Mouse (Mus musculus) CH12F3 (cell line): ENCODE data around the gene Trim40.

ENCODE experiments used
- in situ Hi-C: fragments of 300-500 bp; cut with MboI; formaldehyde crosslinking; loops from 2 replicates; pipeline ENCODE4 v1.14.3; 2020; ENCODE audit warnings: low sequenced_read_pairs

Gene Trim40

GRCm38 (mm10) chr17:36844286-36844719 lies 45.6 kb downstream of the Trim40 start:
- in situ Hi-C loops: no loop called here

DNA sequence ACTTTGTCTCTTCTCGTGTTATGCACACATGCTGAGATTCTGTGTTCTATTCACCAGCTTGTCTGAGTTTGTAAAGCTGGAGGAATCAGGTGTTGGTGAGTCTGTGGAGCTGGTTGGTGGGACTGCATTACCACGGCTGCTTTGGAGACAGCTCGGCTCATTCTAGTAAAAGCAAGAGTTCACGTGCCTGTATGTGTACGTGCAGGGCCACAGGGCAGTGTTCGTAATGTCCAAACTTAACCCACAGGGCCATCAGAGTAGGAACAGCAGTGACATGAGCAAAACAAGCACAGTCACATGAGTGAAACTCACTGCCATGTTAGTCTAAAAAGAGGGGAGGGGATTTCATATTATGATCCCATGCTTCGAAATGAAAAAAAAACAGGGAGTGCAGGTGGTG lies 46.2 kb downstream of the Trim40 start:
- in situ Hi-C loops: no loop called here

DNA sequence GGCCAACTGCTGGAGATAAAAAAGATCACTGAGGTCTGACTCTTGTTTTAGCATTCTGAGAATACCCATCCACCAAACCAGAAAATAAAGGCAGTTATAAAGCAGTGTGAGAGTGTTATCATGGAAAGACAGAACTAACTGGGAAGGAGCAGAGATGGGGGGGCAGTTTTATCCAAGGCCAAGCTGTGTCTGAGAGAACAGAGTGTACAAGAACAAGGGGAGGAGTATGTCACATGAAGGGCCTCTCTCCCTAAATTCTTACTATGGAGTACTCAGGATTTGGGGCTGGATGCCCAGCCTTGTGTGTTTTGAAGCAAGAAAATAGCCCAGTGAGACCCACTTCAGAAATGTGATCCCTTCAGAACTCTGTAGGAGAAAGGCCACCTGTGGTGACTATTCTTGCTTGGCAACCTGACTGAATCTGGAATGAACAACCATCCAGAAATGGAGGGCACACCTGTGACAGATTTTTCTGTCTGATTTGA lies 48.9 kb downstream of the Trim40 start:
- in situ Hi-C loops: no loop called here

GRCm38 (mm10) chr17:36839931-36840330 lies 50.0 kb downstream of the Trim40 start:
- in situ Hi-C loops: no loop called here

- in situ Hi-C loops: no loop called here
Measured at GRCm38 (mm10) chr17:36839001-36839400, 50.9 kb downstream of the Trim40 start.

GRCm38 (mm10) chr17:36836874-36837647 lies 52.9 kb downstream of the Trim40 start, which contains the start of gene Trim26:
Gene Trim26 (plus strand): TSS chr17:36837134.
- in situ Hi-C loops: no loop called here

DNA sequence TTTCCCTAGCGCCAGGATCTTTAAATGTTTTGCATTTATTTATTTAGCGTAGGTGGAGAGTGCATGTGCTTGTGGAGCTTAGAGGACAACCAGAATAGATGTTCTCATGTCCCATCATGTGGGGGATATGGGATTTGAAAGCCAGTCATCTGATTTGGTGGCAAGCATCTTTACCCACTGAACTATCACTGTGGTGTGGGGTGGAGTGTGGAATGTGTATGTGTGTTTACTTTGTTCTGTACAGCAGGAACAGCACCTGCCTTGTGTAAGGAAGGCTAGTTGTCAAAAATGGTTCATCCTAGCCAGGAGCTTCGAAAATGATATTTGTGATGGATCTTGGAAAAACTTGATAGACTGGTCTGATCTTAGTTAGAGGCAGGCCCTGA lies 53.5 kb downstream of the Trim40 start:
- in situ Hi-C loops: no loop called here

DNA sequence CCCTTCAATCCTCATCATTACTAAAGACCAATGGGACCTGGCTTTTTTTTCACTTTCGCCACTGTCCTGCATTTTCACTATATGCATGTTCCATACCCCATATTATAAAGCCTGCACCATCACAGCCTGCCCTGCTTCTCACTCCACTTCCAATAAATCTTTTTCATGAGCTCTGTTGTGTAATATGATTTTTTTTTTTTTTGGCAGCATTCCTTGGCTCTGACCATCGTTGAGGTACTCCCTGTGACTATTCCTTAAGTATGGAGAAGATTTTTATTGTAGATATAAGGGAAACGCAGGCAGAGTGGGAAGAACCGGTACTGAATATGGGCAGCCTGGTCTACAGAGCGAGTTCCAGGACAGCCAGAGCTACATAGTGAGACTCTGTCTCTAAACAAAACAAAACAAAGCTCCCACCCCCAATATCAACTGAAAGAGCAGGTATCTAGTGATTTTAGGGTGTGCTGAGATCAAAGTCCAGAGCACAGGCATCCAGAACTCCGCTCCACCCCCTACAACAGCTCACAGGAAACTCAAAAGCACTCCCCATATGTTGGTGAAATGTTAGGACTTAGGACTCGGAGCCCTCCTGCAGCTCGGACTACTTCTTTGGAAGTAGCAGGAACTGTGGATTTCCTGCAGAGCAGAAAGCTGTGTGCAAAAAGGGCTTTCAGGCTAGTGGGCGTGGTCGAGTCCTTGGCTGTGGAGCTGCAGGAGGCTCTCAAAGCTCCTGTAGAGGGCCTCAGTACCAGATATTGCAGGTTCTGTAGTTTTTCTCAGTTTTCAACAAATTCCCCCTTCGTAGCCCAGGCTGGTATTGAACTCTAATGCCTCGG lies 54.1 kb downstream of the Trim40 start:
- in situ Hi-C loops: no loop called here

GRCm38 (mm10) chr17:36832694-36833093 lies 57.2 kb downstream of the Trim40 start:
- in situ Hi-C loops: no loop called here
